Mouse (Mus musculus) erythroblast, embryonic 14.5 days (primary cell): ENCODE results near the gene Tdp2. TPM values are rescaled to one million over a fixed set of nuclear protein-coding genes. Genes with fewer than 3 reads are reported as not detected.
A peak's percentile ranks its signal among the peaks of the same experiment; 100 is the strongest.

Source experiments
- H3K27me3 ChIP-seq: 2 replicates; pipeline ENCODE4 v1.6.1; 2012; ENCODE audit warnings: inconsistent platforms; ENCODE audit not compliant: control insufficient read depth
- H3K36me3 ChIP-seq: 2 replicates; pipeline ENCODE4 v1.6.1; 2012; ENCODE audit warnings: mild to moderate bottlenecking, inconsistent platforms; ENCODE audit not compliant: control insufficient read depth
- H3K4me1 ChIP-seq: 2 replicates; pipeline ENCODE4 v1.6.1; 2012; ENCODE audit warnings: inconsistent platforms; ENCODE audit not compliant: control insufficient read depth
- H3K4me3 ChIP-seq: replicated peaks from 2 replicates; pipeline ENCODE3; 2012; ENCODE audit warnings: moderate library complexity, mild to moderate bottlenecking, inconsistent platforms
- H3K9me3 ChIP-seq: 2 replicates; pipeline ENCODE4 v1.6.1; 2012; ENCODE audit warnings: low read length, inconsistent platforms, mixed read lengths; ENCODE audit not compliant: control insufficient read depth
- GATA1 ChIP-seq: IDR thresholded peaks from 2 replicates; pipeline ENCODE4 v1.6.1; 2012; ENCODE audit warnings: low read length, inconsistent platforms, mixed read lengths
- TAL1 ChIP-seq: IDR thresholded peaks from 3 replicates; pipeline ENCODE4 v1.6.1; 2012; ENCODE audit warnings: low read length, inconsistent platforms, mixed read lengths
- polyA plus RNA-seq: library from polyadenylated mRNA; stranded (reverse); fragments of >175 nt; gene quantifications from 2 replicates; pipeline ENCODE4 v1.2.3, GENCODE M21; 2012

Gene Tdp2
- 2.3 and 3.1 TPM in 2 replicates for polyA plus RNA-seq

- TF ChIP-seq GATA1 (no peak), TAL1 (no peak)
- H3K4me1 ChIP-seq: peaks cover 36% of the 10 kb centered on the region
- H3K36me3 ChIP-seq: peaks cover 41% of the 10 kb centered on the region
- no peaks in the 10 kb centered on the region for H3K27me3 ChIP-seq
- peak within 1 kb of the TSS; percentile 79 for H3K4me3 ChIP-seq
- H3K9me3 ChIP-seq: no peaks in the 10 kb centered on the region
Measured at GRCm38 (mm10) chr13:24831353-24832130, at the start of gene Tdp2, which contains the start of gene Acot13. TSS of gene Tdp2 (plus strand) at chr13:24831679. TSS of gene Acot13 (minus strand) at chr13:24831540.

GRCm38 (mm10) chr13:24781916-24782315 lies 49.6 kb upstream of the Tdp2 start:
- Histone ChIP-seq H3K36me3 (no peaks in the 10 kb centered on the region), H3K27me3 (peaks cover 4% of the 10 kb centered on the region; the same call in 1 of the 2 replicates), H3K4me3 (no peak overlapping the region), H3K4me1 (peaks cover 3% of the 10 kb centered on the region), H3K9me3 (no peaks in the 10 kb centered on the region)
- no peak for TF ChIP-seq GATA1
- TF ChIP-seq TAL1: no peak

GRCm38 (mm10) chr13:24786014-24786490 lies 45.4 kb upstream of the Tdp2 start:
- TF ChIP-seq TAL1: no peak
- no peak for TF ChIP-seq GATA1

GRCm38 (mm10) chr13:24787477-24787876 lies 44.0 kb upstream of the Tdp2 start:
- peaks cover 4% of the 10 kb centered on the region; the same call in 1 of the 2 replicates for H3K27me3 ChIP-seq
- peaks cover 3% of the 10 kb centered on the region for H3K4me1 ChIP-seq
- no peaks in the 10 kb centered on the region for H3K9me3 ChIP-seq
- H3K36me3 ChIP-seq: no peaks in the 10 kb centered on the region
- H3K4me3 ChIP-seq: no peak overlapping the region
- no peak for TF ChIP-seq TAL1
- TF ChIP-seq GATA1: no peak

More at GRCm38 (mm10) chr13:24786014-24786490, 45.4 kb upstream of the Tdp2 start:
- peaks cover 4% of the 10 kb centered on the region; the same call in 1 of the 2 replicates for H3K27me3 ChIP-seq
- no peak overlapping the region for H3K4me3 ChIP-seq
- no peaks in the 10 kb centered on the region for H3K9me3 ChIP-seq
- H3K36me3 ChIP-seq: no peaks in the 10 kb centered on the region
- H3K4me1 ChIP-seq: peaks cover 3% of the 10 kb centered on the region

- no peaks in the 10 kb centered on the region for H3K4me1 ChIP-seq
- no peaks in the 10 kb centered on the region for H3K36me3 ChIP-seq
- H3K9me3 ChIP-seq: no peaks in the 10 kb centered on the region
- peaks cover under 1% of the 10 kb centered on the region; the same call in 1 of the 2 replicates for H3K27me3 ChIP-seq
- TF ChIP-seq GATA1 (no peak), TAL1 (no peak)
- H3K4me3 ChIP-seq: no peak overlapping the region
Measured at GRCm38 (mm10) chr13:24791349-24791748, 40.1 kb upstream of the Tdp2 start.

GRCm38 (mm10) chr13:24792411-24793045 lies 39.0 kb upstream of the Tdp2 start:
- H3K4me1 ChIP-seq: no peaks in the 10 kb centered on the region
- TF ChIP-seq GATA1: no peak
- TF ChIP-seq TAL1: no peak
- no peak overlapping the region for H3K4me3 ChIP-seq
- no peaks in the 10 kb centered on the region for H3K36me3 ChIP-seq
- no peaks in the 10 kb centered on the region; the same call in 1 of the 2 replicates for H3K27me3 ChIP-seq
- no peaks in the 10 kb centered on the region for H3K9me3 ChIP-seq

GRCm38 (mm10) chr13:24798686-24799085 lies 32.8 kb upstream of the Tdp2 start:
- peaks cover 10% of the 10 kb centered on the region for H3K36me3 ChIP-seq
- no peak overlapping the region for H3K4me3 ChIP-seq
- TF ChIP-seq GATA1 (no peak), TAL1 (no peak)
- no peaks in the 10 kb centered on the region; the same call in 1 of the 2 replicates for H3K27me3 ChIP-seq
- peaks cover 12% of the 10 kb centered on the region for H3K4me1 ChIP-seq
- no peaks in the 10 kb centered on the region for H3K9me3 ChIP-seq

- peaks cover 18% of the 10 kb centered on the region for H3K4me1 ChIP-seq
- H3K36me3 ChIP-seq: peaks cover 17% of the 10 kb centered on the region
- H3K4me3 ChIP-seq: peak overlapping the region; percentile 79
- H3K27me3 ChIP-seq: no peaks in the 10 kb centered on the region; the same call in 1 of the 2 replicates
- H3K9me3 ChIP-seq: no peaks in the 10 kb centered on the region
- TF ChIP-seq TAL1 (no peak), GATA1 (no peak)
Measured at GRCm38 (mm10) chr13:24799378-24799777, 32.1 kb upstream of the Tdp2 start.

- H3K9me3 ChIP-seq: no peaks in the 10 kb centered on the region
- H3K27me3 ChIP-seq: no peaks in the 10 kb centered on the region; the same call in 1 of the 2 replicates
- peak overlapping the region; percentile 79 for H3K4me3 ChIP-seq
- peaks cover 24% of the 10 kb centered on the region for H3K4me1 ChIP-seq
- TF ChIP-seq GATA1 (no peak), TAL1 (no peak)
- peaks cover 24% of the 10 kb centered on the region for H3K36me3 ChIP-seq
Measured at GRCm38 (mm10) chr13:24799925-24800673, 31.4 kb upstream of the Tdp2 start.
